Comparison of ENCODE assay signal across 20 mouse cellular contexts in the genomic region with DNA sequence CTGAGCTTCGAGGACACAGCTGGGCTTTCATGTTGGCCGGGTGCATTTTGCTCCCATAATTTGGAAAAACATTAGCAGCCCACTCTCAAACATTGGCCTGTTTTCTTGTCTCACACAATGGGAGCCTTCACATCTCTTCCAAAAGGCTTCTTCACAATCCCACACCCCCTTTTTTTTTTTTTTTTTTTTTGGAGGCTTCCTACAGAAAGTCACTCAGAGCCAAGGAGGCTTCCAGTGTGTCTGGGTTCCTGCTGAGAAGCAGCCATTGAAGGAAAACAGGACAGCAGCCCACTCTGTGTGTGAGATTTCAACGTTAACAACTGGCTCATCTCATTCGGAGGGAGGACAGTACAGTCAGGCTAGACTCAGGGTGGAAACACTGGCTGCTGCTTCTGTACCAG.
DNase-seq lines count a peak whose midpoint lies in the region; ATAC-seq lines count a peak whose summit lies in the region.
"Had no signal": no experiment of that assay in that cellular context is flagged by ENCODE, and none has a peak within 500 bp of the region (broad histone marks: within the 10 kb centered on the region; RNA-seq: fewer than 3 reads in every experiment).

No protein-coding gene starts in this region.

- H3K27ac ChIP-seq in hindbrain, embryonic 16.5 days (ENCODE audit: low read depth, low read length), result no peak overlapping the region; the same call in 1 of the 2 replicates
- no peak overlapping the region for H3K27ac ChIP-seq in hindbrain, embryonic 11.5 days (ENCODE audit: low read depth, low read length)
- H3K27ac ChIP-seq: heart, embryonic 10.5 days; layer of hippocampus, adult 2 months; liver, embryonic 15.5 days; midbrain, embryonic 12.5 days had no signal

- no peaks in the 10 kb centered on the region for H3K9me3 ChIP-seq in hindbrain, embryonic 16.5 days (ENCODE audit: control insufficient read depth, low read length)
- no peaks in the 10 kb centered on the region for H3K9me3 ChIP-seq in hindbrain, embryonic 11.5 days (ENCODE audit: control insufficient read depth, low read length)
- H3K9me3 ChIP-seq: heart, embryonic 10.5 days; liver, embryonic 15.5 days; midbrain, embryonic 12.5 days had no signal

- peak; percentile 15 to 44 for DNase-seq in cerebellum, postnatal 10 days
- no peak for DNase-seq in cerebellum, adult 18-20 months
- no peak for DNase-seq in hindbrain, embryonic 11.5 days (ENCODE audit: low spot score)
- DNase-seq in right cerebral cortex, adult 18-20 months, result peak; percentile 49
- DNase-seq in right cerebral cortex, postnatal 4 days, result no peak
- DNase-seq in right cerebral cortex, postnatal 36 days (ENCODE audit: low spot score in 2 of 2), result peak; percentile 19 to 42
- DNase-seq in adrenal gland, postnatal 25 days, result no peak
- DNase-seq: cerebellum, adult 9-10 months; embryo, embryonic 11 days; gastrocnemius, postnatal 14 days; kidney, adult 8-10 months; lung, postnatal 14 days; thymus, postnatal 14 days had no signal

- 22% methylated on average over 4 of the region's 4 CpGs for WGBS in hindbrain, embryonic 16.5 days
- WGBS in hindbrain, embryonic 11.5 days, result 27% methylated on average over 4 of the region's 4 CpGs

- H3K9ac ChIP-seq in hindbrain, embryonic 16.5 days (ENCODE audit: low read depth, low read length), result no peak overlapping the region
- H3K9ac ChIP-seq in hindbrain, embryonic 11.5 days (ENCODE audit: low read depth, low read length), result no peak overlapping the region
- H3K9ac ChIP-seq: liver, embryonic 15.5 days; midbrain, embryonic 12.5 days had no signal

- no peaks in the 10 kb centered on the region for H3K36me3 ChIP-seq in hindbrain, embryonic 16.5 days (ENCODE audit: control insufficient read depth, insufficient read depth, low read length)
- H3K36me3 ChIP-seq in hindbrain, embryonic 11.5 days (ENCODE audit: control insufficient read depth, insufficient read depth, low read length), result no peaks in the 10 kb centered on the region
- H3K36me3 ChIP-seq: heart, embryonic 10.5 days; liver, embryonic 15.5 days; midbrain, embryonic 12.5 days had no signal

- H3K4me1 ChIP-seq in hindbrain, embryonic 16.5 days (ENCODE audit: control insufficient read depth, insufficient read depth, low read depth, low read length), result peaks cover 2% of the 10 kb centered on the region; the same call in 1 of the 2 replicates
- H3K4me1 ChIP-seq in hindbrain, embryonic 11.5 days (replicated peaks; ENCODE audit: control insufficient read depth, insufficient read depth, low read length), result no peaks in the 10 kb centered on the region
- H3K4me1 ChIP-seq: heart, embryonic 10.5 days; liver, embryonic 15.5 days; midbrain, embryonic 12.5 days had no signal

- H3K27me3 ChIP-seq in hindbrain, embryonic 16.5 days (replicated peaks; ENCODE audit: control insufficient read depth, insufficient read depth, low read length), result no peaks in the 10 kb centered on the region
- H3K27me3 ChIP-seq in hindbrain, embryonic 11.5 days (ENCODE audit: control insufficient read depth, insufficient read depth, low read length), result no peaks in the 10 kb centered on the region
- H3K27me3 ChIP-seq: CH12.LX; liver, embryonic 15.5 days; midbrain, embryonic 12.5 days had no signal

- no peak overlapping the region for H3K4me2 ChIP-seq in hindbrain, embryonic 16.5 days (ENCODE audit: low read length)
- H3K4me2 ChIP-seq in hindbrain, embryonic 11.5 days (replicated peaks; ENCODE audit: low read depth, low read length), result no peak overlapping the region
- H3K4me2 ChIP-seq: liver, embryonic 15.5 days; midbrain, embryonic 12.5 days had no signal

- no peak overlapping the region for H3K4me3 ChIP-seq in hindbrain, embryonic 16.5 days (ENCODE audit: low read length)
- H3K4me3 ChIP-seq in hindbrain, embryonic 11.5 days (ENCODE audit: low read depth, low read length), result no peak overlapping the region
- H3K4me3 ChIP-seq: erythroblast, embryonic 14.5 days; heart, embryonic 10.5 days; layer of hippocampus, adult 2 months; liver, embryonic 15.5 days; midbrain, embryonic 12.5 days had no signal

- ATAC-seq in hindbrain, embryonic 16.5 days, result peak; percentile 90
- no peak for ATAC-seq in hindbrain, embryonic 11.5 days (ENCODE audit: low FRiP score)

Comparison
In these comparisons a context has a peak if more than half of its experiments do, and no peak if none do; other contexts are left out.
1. DNase-seq: peak in cerebellum, postnatal 10 days (2 of 2), right cerebral cortex, adult 18-20 months (single experiment) and right cerebral cortex, postnatal 36 days (2 of 2); none in cerebellum, adult 18-20 months (0 of 2), hindbrain, embryonic 11.5 days (single experiment), right cerebral cortex, postnatal 4 days (single experiment) and adrenal gland, postnatal 25 days (single experiment).